Mouse (Mus musculus) right cerebral cortex, adult 18-20 months (tissue): ENCODE results near the gene Pkn3.
"Not testable (repeated sequence)": the region's sequence is repeated elsewhere in the genome, so short reads cannot be mapped to it uniquely, and the experiment has no call there.

Source experiments
- DNase-seq: peaks from one replicate; pipeline ENCODE4 v3.0.0; 2022; ENCODE audit warnings: mixed read lengths

Gene Pkn3

GRCm38 (mm10) chr2:30106364-30106763 lies 28.9 kb downstream of the Pkn3 start:
- DNase-seq: no peak

- DNase-seq: no peak
Measured at GRCm38 (mm10) chr2:30107646-30108045, 30.2 kb downstream of the Pkn3 start.

GRCm38 (mm10) chr2:30108260-30108659 lies 30.8 kb downstream of the Pkn3 start:
- DNase-seq: no peak

GRCm38 (mm10) chr2:30111500-30111899 lies 34.0 kb downstream of the Pkn3 start:
- DNase-seq: no peak

GRCm38 (mm10) chr2:30112564-30112963 lies 35.1 kb downstream of the Pkn3 start:
- DNase-seq: no peak

GRCm38 (mm10) chr2:30119641-30120051 lies 42.2 kb downstream of the Pkn3 start:
- DNase-seq: peak; percentile 88

- DNase-seq: no peak
Measured at GRCm38 (mm10) chr2:30120269-30120668, 42.8 kb downstream of the Pkn3 start.

- DNase-seq: no peak
Measured at GRCm38 (mm10) chr2:30122766-30123165, 45.3 kb downstream of the Pkn3 start.

GRCm38 (mm10) chr2:30123729-30124471 lies 46.4 kb downstream of the Pkn3 start:
- DNase-seq: no peak

GRCm38 (mm10) chr2:30124472-30125274 lies 47.2 kb downstream of the Pkn3 start, which contains the start of gene Zer1:
Gene Zer1 (minus strand): TSS chr2:30124585.
- peak; percentile 96 for DNase-seq

- peak; percentile 24 for DNase-seq
Measured at GRCm38 (mm10) chr2:30128789-30129188, 51.3 kb downstream of the Pkn3 start.

GRCm38 (mm10) chr2:30130156-30130555 lies 52.7 kb downstream of the Pkn3 start:
- DNase-seq: no peak

- DNase-seq: not testable (repeated sequence)
Measured at GRCm38 (mm10) chr2:30131240-30131639, 53.8 kb downstream of the Pkn3 start.

- no peak for DNase-seq
Measured at GRCm38 (mm10) chr2:30132801-30133612, 55.5 kb downstream of the Pkn3 start.

- DNase-seq: peak; percentile 98
Measured at GRCm38 (mm10) chr2:30133613-30134377, 56.3 kb downstream of the Pkn3 start, which contains the start of gene Tbc1d13. Gene Tbc1d13 (plus strand): TSS chr2:30133746.

GRCm38 (mm10) chr2:30134378-30134711 lies 56.9 kb downstream of the Pkn3 start:
- no peak for DNase-seq

- no peak for DNase-seq
Measured at GRCm38 (mm10) chr2:30134928-30135620, 57.6 kb downstream of the Pkn3 start.

- no peak for DNase-seq
Measured at GRCm38 (mm10) chr2:30136458-30136857, 59.0 kb downstream of the Pkn3 start.

- not testable (repeated sequence) for DNase-seq
Measured at GRCm38 (mm10) chr2:30140021-30140420, 62.5 kb downstream of the Pkn3 start.
